22 mouse cellular contexts compared by ENCODE assay signal in the genomic region with DNA sequence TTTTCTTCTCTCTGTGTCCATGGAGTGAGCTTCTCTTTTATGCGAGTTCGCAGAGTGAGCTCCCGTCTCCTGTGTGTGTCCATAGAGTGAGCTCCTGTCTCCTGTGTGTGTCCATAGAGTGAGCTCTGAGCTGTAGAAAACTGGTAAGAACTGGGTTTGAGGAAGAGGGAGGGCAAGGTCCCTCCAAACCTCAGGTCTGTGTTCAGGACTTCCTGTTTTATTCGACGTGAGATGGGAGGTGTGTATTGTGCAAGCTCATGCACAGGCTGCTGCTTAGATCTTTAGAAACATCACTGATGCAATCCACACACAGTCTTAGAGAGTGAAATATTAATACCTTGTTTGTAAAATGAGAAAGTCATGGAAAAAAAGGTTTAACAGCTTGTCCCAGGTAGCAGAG.
DNase-seq lines count a peak whose midpoint lies in the region; ATAC-seq and TF ChIP-seq lines count a peak whose summit lies in the region.
"Had no signal": no experiment of that assay in that cellular context is flagged by ENCODE, and none has a peak within 500 bp of the region (broad histone marks: within the 10 kb centered on the region; RNA-seq: fewer than 3 reads in every experiment).

No protein-coding gene starts in this region.

- H3K27ac ChIP-seq in liver, embryonic 13.5 days = no peak overlapping the region
- H3K27ac ChIP-seq in liver, embryonic 11.5 days (ENCODE audit: low read depth, low read length) = no peak overlapping the region
- peak overlapping the region; percentile 71 for H3K27ac ChIP-seq in bone marrow, adult 2 months (ENCODE audit: control insufficient read depth, insufficient read depth, low read depth, low read length, poor library complexity)
- H3K27ac ChIP-seq in midbrain, embryonic 10.5 days (replicated peaks) = no peak overlapping the region
- H3K27ac ChIP-seq: embryonic facial prominence, embryonic 12.5 days; forebrain, embryonic 15.5 days; heart, adult 2 months; hindbrain, embryonic 12.5 days; hindbrain, postnatal 0 days had no signal

- no peak for TF ChIP-seq POLR2A in bone marrow, adult 2 months (IDR thresholded peaks at IDR 0.05; ENCODE audit: borderline replicate concordance, control insufficient read depth, low read depth, low read length)

- H3K4me3 ChIP-seq in liver, embryonic 13.5 days (replicated peaks) = no peak overlapping the region
- no peak overlapping the region for H3K4me3 ChIP-seq in liver, embryonic 11.5 days (ENCODE audit: low read depth, low read length)
- no peak overlapping the region for H3K4me3 ChIP-seq in bone marrow, adult 2 months (replicated peaks; ENCODE audit: control insufficient read depth, low read depth, low read length)
- no peak overlapping the region for H3K4me3 ChIP-seq in midbrain, embryonic 10.5 days
- H3K4me3 ChIP-seq: embryonic facial prominence, embryonic 12.5 days; forebrain, embryonic 15.5 days; heart, adult 2 months; heart, embryonic 12.5 days; hindbrain, embryonic 12.5 days had no signal

- no peaks in the 10 kb centered on the region for H3K4me1 ChIP-seq in liver, embryonic 13.5 days (replicated peaks)
- H3K4me1 ChIP-seq in liver, embryonic 11.5 days (replicated peaks; ENCODE audit: control insufficient read depth, insufficient read depth, low read length) = no peaks in the 10 kb centered on the region
- no peaks in the 10 kb centered on the region; the same call in none of the 2 replicates for H3K4me1 ChIP-seq in bone marrow, adult 2 months (ENCODE audit: control insufficient read depth, insufficient read depth, low read length)
- H3K4me1 ChIP-seq in midbrain, embryonic 10.5 days = no peaks in the 10 kb centered on the region
- H3K4me1 ChIP-seq: embryonic facial prominence, embryonic 12.5 days; forebrain, embryonic 15.5 days; heart, embryonic 12.5 days; hindbrain, embryonic 12.5 days had no signal

- H3K9ac ChIP-seq in liver, embryonic 13.5 days = no peak overlapping the region
- no peak overlapping the region for H3K9ac ChIP-seq in liver, embryonic 11.5 days (ENCODE audit: low read depth, low read length)
- H3K9ac ChIP-seq: embryonic facial prominence, embryonic 12.5 days; forebrain, embryonic 15.5 days; heart, embryonic 12.5 days; hindbrain, embryonic 12.5 days had no signal

- H3K4me2 ChIP-seq in liver, embryonic 13.5 days = no peak overlapping the region
- H3K4me2 ChIP-seq in liver, embryonic 11.5 days = no peak overlapping the region
- H3K4me2 ChIP-seq: embryonic facial prominence, embryonic 12.5 days; forebrain, embryonic 15.5 days; heart, embryonic 12.5 days; hindbrain, embryonic 12.5 days had no signal

- TF ChIP-seq CTCF in bone marrow, adult 2 months (IDR thresholded peaks at IDR 0.05; ENCODE audit: control insufficient read depth, insufficient read depth, low read length) = no peak

- no peak for DNase-seq in liver, embryonic 13.5 days
- no peak for DNase-seq in liver, embryonic 11.5 days (ENCODE audit: low spot score)
- peak; percentile 90 for DNase-seq in 416B (ENCODE audit: low read depth)
- DNase-seq in midbrain, embryonic 10.5 days (ENCODE audit: low spot score) = no peak
- no peak for DNase-seq in spleen, adult 18-20 months
- no peak for DNase-seq in ovary, adult 18-20 months (ENCODE audit: low spot score)
- DNase-seq: adrenal gland, adult 8-10 months; adrenal gland, postnatal 36 days; cerebellum, adult 11 months; cerebellum, adult 8-10 months; cerebellum, postnatal 14 days; gastrocnemius, postnatal 36 days; heart, adult 2 months; heart, postnatal 36 days had no signal

- peak; percentile 26; the same call in 1 of the 2 replicates for ATAC-seq in liver, embryonic 13.5 days (ENCODE audit: low read depth)
- no peak for ATAC-seq in liver, embryonic 11.5 days (replicated peaks; ENCODE audit: low FRiP score)
- peak; percentile 96 for ATAC-seq in megakaryocyte, adult 5-6 weeks (ENCODE audit: poor library complexity, severe bottlenecking)
- ATAC-seq: forebrain, embryonic 15.5 days; hindbrain, postnatal 0 days had no signal

- H3K27me3 ChIP-seq in liver, embryonic 13.5 days = no peaks in the 10 kb centered on the region
- H3K27me3 ChIP-seq in liver, embryonic 11.5 days (replicated peaks; ENCODE audit: control insufficient read depth, insufficient read depth, low read length) = no peaks in the 10 kb centered on the region
- no peaks in the 10 kb centered on the region; the same call in 1 of the 2 replicates for H3K27me3 ChIP-seq in midbrain, embryonic 10.5 days (ENCODE audit: low read depth, poor library complexity, severe bottlenecking)
- H3K27me3 ChIP-seq: CH12.LX; embryonic facial prominence, embryonic 12.5 days; forebrain, embryonic 15.5 days; heart, embryonic 12.5 days; hindbrain, embryonic 12.5 days had no signal

- no peaks in the 10 kb centered on the region for H3K36me3 ChIP-seq in liver, embryonic 13.5 days
- H3K36me3 ChIP-seq in liver, embryonic 11.5 days (ENCODE audit: control insufficient read depth, insufficient read depth, low read length) = no peaks in the 10 kb centered on the region
- H3K36me3 ChIP-seq in midbrain, embryonic 10.5 days = peaks cover 10% of the 10 kb centered on the region
- H3K36me3 ChIP-seq: embryonic facial prominence, embryonic 12.5 days; heart, embryonic 12.5 days had no signal

- H3K9me3 ChIP-seq in liver, embryonic 13.5 days (replicated peaks) = no peaks in the 10 kb centered on the region
- H3K9me3 ChIP-seq in liver, embryonic 11.5 days (ENCODE audit: control insufficient read depth, low read length) = no peaks in the 10 kb centered on the region
- no peaks in the 10 kb centered on the region for H3K9me3 ChIP-seq in midbrain, embryonic 10.5 days (replicated peaks)
- H3K9me3 ChIP-seq: forebrain, embryonic 15.5 days; hindbrain, embryonic 12.5 days had no signal

- 48% methylated on average over 5 of the region's 5 CpGs for WGBS in liver, embryonic 13.5 days (ENCODE audit: insufficient replicate concordance)
- 64% methylated on average over 5 of the region's 5 CpGs for WGBS in liver, embryonic 11.5 days
- 34% methylated on average over 5 of the region's 5 CpGs for WGBS in bone marrow, adult 2 months
- 96% methylated on average over 5 of the region's 5 CpGs for WGBS in midbrain, embryonic 10.5 days
